In genomic region chr14:61172548-61173158, GRCm38 (mm10) we compare ENCODE assay signal across 8 mouse cellular contexts. TPM values are rescaled to one million over a fixed set of nuclear protein-coding genes. Genes with fewer than 3 reads are reported as not detected.
A peak's percentile ranks its signal among the peaks of the same experiment; 100 is the strongest.
DNase-seq lines count a peak whose midpoint lies in the region; ATAC-seq lines count a peak whose summit lies in the region.

No protein-coding gene starts in this region.

- 0% methylated on average over 46 of the region's 52 CpGs for WGBS in hindbrain, embryonic 16.5 days

- peak overlapping the region; percentile 97 for H3K27ac ChIP-seq in hindbrain, embryonic 16.5 days (ENCODE audit: low read depth, low read length)

- peak overlapping the region; percentile 94 for H3K4me3 ChIP-seq in hindbrain, embryonic 16.5 days (ENCODE audit: low read length)

- DNase-seq in T-cell, adult 2 months (ENCODE audit: low spot score): peak; percentile 100
- peak; percentile 99 for DNase-seq in cerebellum, postnatal 36 days
- peak; percentile 100 for DNase-seq in gastrocnemius, adult 18-20 months (ENCODE audit: low spot score)
- DNase-seq in left cerebral cortex, adult 18-20 months (ENCODE audit: low spot score in 2 of 2): peak; percentile 98 to 99
- peak; percentile 98 to 99 for DNase-seq in right cerebral cortex, adult 2 months (ENCODE audit: low spot score in 2 of 2)
- peak; percentile 98 for DNase-seq in urinary bladder, postnatal 14 days (ENCODE audit: low spot score)

- peaks cover 17% of the 10 kb centered on the region for H3K4me1 ChIP-seq in hindbrain, embryonic 16.5 days (ENCODE audit: control insufficient read depth, insufficient read depth, low read depth, low read length)

- peak overlapping the region; percentile 66 for H3K4me2 ChIP-seq in hindbrain, embryonic 16.5 days (ENCODE audit: low read length)

- no peaks in the 10 kb centered on the region for H3K36me3 ChIP-seq in hindbrain, embryonic 16.5 days (ENCODE audit: control insufficient read depth, insufficient read depth, low read length)

- H3K9me3 ChIP-seq in hindbrain, embryonic 16.5 days (ENCODE audit: control insufficient read depth, low read length): no peaks in the 10 kb centered on the region

- no peaks in the 10 kb centered on the region for H3K27me3 ChIP-seq in hindbrain, embryonic 16.5 days (replicated peaks; ENCODE audit: control insufficient read depth, insufficient read depth, low read length)

- ATAC-seq in hindbrain, embryonic 16.5 days: peak; percentile 98
- ATAC-seq in megakaryocyte, adult 5-6 weeks (ENCODE audit: poor library complexity, severe bottlenecking): peak; percentile 94

- H3K9ac ChIP-seq in hindbrain, embryonic 16.5 days (ENCODE audit: low read depth, low read length): peak overlapping the region; percentile 96

RNA-seq across cellular contexts. Expression of gene Sacs, which starts 34.4 kb away (rescaled TPM):
- total RNA-seq in gastrocnemius, adult 18-20 months (2021): 10 to 100 TPM; 12.7 to 15.3 TPM
- 5.8 and 6.8 TPM in 2 replicates for polyA plus RNA-seq in hindbrain, embryonic 16.5 days (2015; fragmentation: Nextera tagmentation; extraction: Ambion mirVana)
- total RNA-seq in left cerebral cortex, adult 18-20 months (2021): 10 to 100 TPM; 56.2 to 59.4 TPM
- 8.3 and 8.8 TPM in 2 replicates for total RNA-seq in megakaryocyte, adult 5-6 weeks (2015)
- 9.8 and 11.7 TPM in 2 replicates for total RNA-seq in megakaryocyte, adult 5-6 weeks (2017)

Comparison
In these comparisons a context has a peak if more than half of its experiments do, and no peak if none do; other contexts are left out.
1. Peak in every context shown above with its lines: DNase-seq, ATAC-seq, H3K4me3 ChIP-seq and H3K27ac ChIP-seq.